Mouse (Mus musculus) adrenal gland, adult 10 weeks (tissue): ENCODE results near the gene Xrn1. TPM values are rescaled to one million over a fixed set of nuclear protein-coding genes. Genes with fewer than 3 reads are reported as not detected.

Experiments
- polyA plus RNA-seq: library from polyadenylated mRNA; stranded (reverse); fragments of 350-450 nt; fragmentation: Illumina TruSeq; extraction: RNeasy Lipid Tissue Mini Kit (QIAGEN cat#74804); gene quantifications from one replicate; pipeline ENCODE4 v1.2.3, GENCODE M21; 2014; ENCODE audit warnings: low read depth, low replicate concordance

The Xrn1 gene
- polyA plus RNA-seq = 42.3 TPM

GRCm38 (mm10) chr9:95954585-95955461, at the start of gene Xrn1:
Gene Xrn1, plus strand, starts transcription at chr9:95954760.

Other genes with a start within 250 kb of the Xrn1 start
- gene Trpc1, start 204.4 kb upstream of the Xrn1 start, polyA plus RNA-seq = 6.5 TPM
- gene Pls1, start 109.4 kb upstream of the Xrn1 start, polyA plus RNA-seq = 0.87 TPM
- gene Atr, start 97.2 kb upstream of the Xrn1 start, polyA plus RNA-seq = 36.7 TPM
- 12.6 TPM for gene Gk5, start 164.6 kb downstream of the Xrn1 start, polyA plus RNA-seq
- 198 TPM for gene Tfdp2, start 241.5 kb downstream of the Xrn1 start, polyA plus RNA-seq